Mouse (Mus musculus): ENCODE measurements at regions not wholly inside any gene's neighbourhood (a gene's known extent, or its start where the extent isn't known, plus 50 kb on each side); places are given as distances from the start of the nearest gene placed in this dataset.

DNA sequence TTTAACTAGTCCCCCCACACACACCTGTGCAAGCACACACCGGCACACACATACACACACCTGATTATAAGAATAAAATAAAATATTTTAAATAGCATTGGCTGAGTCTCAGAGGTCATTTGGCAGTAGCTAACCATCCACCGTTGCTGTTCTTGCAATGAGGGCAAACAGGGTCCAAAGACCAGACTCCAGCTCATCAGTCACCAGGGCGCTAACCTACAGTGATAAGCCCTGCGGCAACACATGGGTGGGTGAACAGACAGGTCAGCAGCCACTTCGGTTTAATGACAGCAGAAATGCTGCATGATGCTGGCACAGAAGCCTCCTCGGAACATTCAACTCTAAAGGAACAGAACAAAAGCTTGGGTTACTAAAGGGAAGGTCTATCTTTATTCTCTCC, 54.9 kb downstream of the Tas2r134 start:
- no peak overlapping the region for H3K4me2 ChIP-seq (ENCODE audit: low read depth)
- H3K27ac ChIP-seq (ENCODE audit: low read depth, low read length): no peak overlapping the region
- H3K4me3 ChIP-seq (ENCODE audit: low read depth, low read length): no peak overlapping the region
- no peak for ATAC-seq
- H3K4me1 ChIP-seq (ENCODE audit: insufficient read depth): no peaks in the 10 kb centered on the region
- no peaks in the 10 kb centered on the region for H3K36me3 ChIP-seq (ENCODE audit: insufficient read depth)
- DNase-seq: no peak
- 76% methylated on average over 6 of the region's 6 CpGs for WGBS
- H3K9ac ChIP-seq: no peak overlapping the region
- no peak for TF ChIP-seq CTCF (IDR thresholded peaks at IDR 0.05; ENCODE audit: low read depth)
- no peaks in the 10 kb centered on the region for H3K27me3 ChIP-seq (ENCODE audit: insufficient read depth, low read length)
- H3K9me3 ChIP-seq (ENCODE audit: low read length): no peaks in the 10 kb centered on the region

DNA sequence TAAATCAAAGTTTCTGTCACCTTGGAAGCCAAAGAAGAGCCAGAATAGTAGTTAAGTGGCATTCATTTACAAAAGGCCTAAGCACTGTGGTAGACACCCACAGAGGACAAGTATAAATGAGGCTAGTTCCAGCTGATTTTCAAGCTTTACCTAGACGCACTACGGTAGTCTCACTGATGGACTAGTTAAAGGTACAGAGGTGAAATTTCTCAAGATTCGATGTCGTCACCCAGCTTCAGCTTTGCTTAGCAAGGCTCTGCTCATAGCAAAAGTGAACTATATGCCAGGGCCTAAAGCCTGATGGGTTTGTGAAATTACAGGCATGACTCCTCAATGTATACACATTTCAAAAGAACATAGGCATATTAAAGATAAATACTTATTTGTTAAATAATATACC, 55.4 kb downstream of the Tas2r134 start:
- 76% methylated on average over 4 of the region's 4 CpGs for WGBS
- Histone ChIP-seq H3K4me1 (ENCODE audit: insufficient read depth) (no peaks in the 10 kb centered on the region), H3K27me3 (ENCODE audit: insufficient read depth, low read length) (no peaks in the 10 kb centered on the region), H3K4me3 (ENCODE audit: low read depth, low read length) (no peak overlapping the region), H3K9me3 (ENCODE audit: low read length) (no peaks in the 10 kb centered on the region), H3K36me3 (ENCODE audit: insufficient read depth) (no peaks in the 10 kb centered on the region), H3K4me2 (ENCODE audit: low read depth) (no peak overlapping the region), H3K9ac (no peak overlapping the region), H3K27ac (ENCODE audit: low read depth, low read length) (no peak overlapping the region)
- no peak for DNase-seq
- no peak for TF ChIP-seq CTCF (IDR thresholded peaks at IDR 0.05; ENCODE audit: low read depth)
- no peak for ATAC-seq

DNA sequence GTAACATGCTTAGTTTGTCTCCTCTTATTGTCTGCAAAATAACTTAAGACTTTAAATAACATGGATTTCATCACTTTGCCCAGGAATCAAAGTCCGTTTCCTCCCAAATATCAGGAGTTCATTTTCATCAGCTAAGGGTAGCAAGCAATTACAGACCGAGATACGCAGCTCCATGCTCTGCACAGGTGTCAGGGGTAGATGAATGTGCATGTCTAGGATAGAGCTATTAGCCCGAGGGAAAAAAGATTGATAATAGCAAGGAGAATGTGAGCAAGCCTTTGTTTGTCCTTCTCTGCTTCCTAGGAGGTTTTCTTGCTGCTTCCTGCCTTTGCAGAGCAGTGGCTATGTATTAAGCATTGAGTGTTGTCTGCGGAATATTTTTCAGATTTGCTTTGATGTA, 77.8 kb downstream of the Tas2r134 start:
- Histone ChIP-seq H3K4me3 (ENCODE audit: low read depth, low read length) (no peak overlapping the region), H3K4me1 (ENCODE audit: insufficient read depth) (no peaks in the 10 kb centered on the region), H3K9me3 (ENCODE audit: low read length) (no peaks in the 10 kb centered on the region), H3K4me2 (ENCODE audit: low read depth) (no peak overlapping the region), H3K9ac (no peak overlapping the region), H3K27ac (ENCODE audit: low read depth, low read length) (no peak overlapping the region), H3K27me3 (ENCODE audit: insufficient read depth, low read length) (no peaks in the 10 kb centered on the region), H3K36me3 (ENCODE audit: insufficient read depth) (no peaks in the 10 kb centered on the region)
- ATAC-seq (no peak), DNase-seq (no peak)
- 75% methylated on average over 5 of the region's 5 CpGs for WGBS
- no peak for TF ChIP-seq CTCF (IDR thresholded peaks at IDR 0.05; ENCODE audit: low read depth)

DNA sequence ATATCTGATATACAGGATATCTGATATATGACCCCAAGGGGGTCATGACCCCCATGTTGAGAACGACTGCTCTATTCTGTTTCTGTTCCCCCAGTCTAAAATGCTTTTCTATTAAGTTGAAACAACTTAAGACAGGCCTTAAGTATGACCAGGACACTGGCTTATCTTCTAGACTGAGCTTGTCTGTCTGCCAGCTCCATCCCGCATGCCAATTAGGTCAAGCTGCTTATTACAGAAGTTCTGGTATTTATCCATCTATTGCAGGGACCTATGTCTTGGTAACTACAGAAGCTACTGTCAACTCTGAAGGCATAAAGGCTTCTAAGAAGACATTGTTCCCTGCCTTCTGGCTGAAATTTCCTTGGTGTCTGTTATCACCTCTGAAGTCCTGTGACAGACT, 81.4 kb downstream of the Tas2r134 start:
- H3K4me1 ChIP-seq (ENCODE audit: insufficient read depth): no peaks in the 10 kb centered on the region
- DNase-seq (no peak), ATAC-seq (no peak)
- no peak overlapping the region for H3K4me2 ChIP-seq (ENCODE audit: low read depth)
- H3K27me3 ChIP-seq (ENCODE audit: insufficient read depth, low read length): no peaks in the 10 kb centered on the region
- no peak for TF ChIP-seq CTCF (IDR thresholded peaks at IDR 0.05; ENCODE audit: low read depth)
- no peaks in the 10 kb centered on the region for H3K9me3 ChIP-seq (ENCODE audit: low read length)
- no peaks in the 10 kb centered on the region for H3K36me3 ChIP-seq (ENCODE audit: insufficient read depth)
- H3K4me3 ChIP-seq (ENCODE audit: low read depth, low read length): no peak overlapping the region
- 88% methylated on average over 2 of the region's 2 CpGs for WGBS
- no peak overlapping the region for H3K27ac ChIP-seq (ENCODE audit: low read depth, low read length)
- H3K9ac ChIP-seq: no peak overlapping the region

DNA sequence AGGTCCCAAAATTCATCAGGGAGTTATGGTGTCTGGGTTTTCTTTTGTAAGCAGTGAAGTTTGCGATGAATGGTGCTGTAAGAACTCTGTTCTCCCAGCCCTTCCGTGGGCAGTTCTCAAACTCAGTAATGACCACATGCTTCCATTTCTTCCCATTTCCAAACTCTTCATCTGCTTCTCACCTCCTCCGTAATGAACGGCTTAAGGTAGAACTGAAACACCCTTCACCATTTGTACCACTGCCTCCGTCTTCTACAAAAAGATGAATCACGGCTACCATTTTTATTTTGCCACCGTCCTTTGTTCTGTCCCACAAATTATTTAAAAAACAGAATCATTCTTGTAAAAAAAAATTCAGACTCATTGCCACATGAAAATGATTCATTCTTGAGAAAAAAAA, 85.3 kb downstream of the Tas2r134 start:
- 92% methylated on average over 7 of the region's 7 CpGs for WGBS
- Histone ChIP-seq H3K4me2 (ENCODE audit: low read depth) (no peak overlapping the region), H3K27ac (ENCODE audit: low read depth, low read length) (no peak overlapping the region), H3K36me3 (ENCODE audit: insufficient read depth) (no peaks in the 10 kb centered on the region), H3K4me3 (ENCODE audit: low read depth, low read length) (no peak overlapping the region), H3K9me3 (ENCODE audit: low read length) (no peaks in the 10 kb centered on the region), H3K4me1 (ENCODE audit: insufficient read depth) (no peaks in the 10 kb centered on the region), H3K9ac (no peak overlapping the region), H3K27me3 (ENCODE audit: insufficient read depth, low read length) (no peaks in the 10 kb centered on the region)
- no peak for TF ChIP-seq CTCF (IDR thresholded peaks at IDR 0.05; ENCODE audit: low read depth)
- no peak for ATAC-seq
- no peak for DNase-seq

DNA sequence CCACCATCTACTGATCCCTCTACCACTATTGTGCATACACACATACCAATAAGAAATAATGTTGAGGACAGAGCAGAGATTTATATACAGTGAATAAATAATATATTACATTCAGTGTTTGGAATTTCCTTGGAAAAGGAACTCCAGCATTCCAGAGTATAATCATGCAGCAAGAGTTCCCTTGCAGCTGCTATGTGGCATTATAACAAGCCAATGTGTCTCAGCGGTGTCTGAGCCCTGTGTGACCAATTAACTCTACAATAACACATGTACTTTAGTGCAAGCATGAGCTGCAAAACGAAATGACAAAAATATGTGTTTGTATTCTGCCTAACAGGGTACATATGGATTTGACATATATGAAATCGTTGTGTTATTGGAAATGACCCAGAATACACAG, 103.5 kb downstream of the Tas2r134 start:
- 60% methylated on average over 3 of the region's 3 CpGs for WGBS
- no peaks in the 10 kb centered on the region for H3K36me3 ChIP-seq (ENCODE audit: insufficient read depth)
- H3K4me3 ChIP-seq (ENCODE audit: low read depth, low read length): no peak overlapping the region
- TF ChIP-seq CTCF (IDR thresholded peaks at IDR 0.05; ENCODE audit: low read depth): no peak
- H3K27ac ChIP-seq (ENCODE audit: low read depth, low read length): no peak overlapping the region
- no peaks in the 10 kb centered on the region for H3K4me1 ChIP-seq (ENCODE audit: insufficient read depth)
- no peaks in the 10 kb centered on the region for H3K27me3 ChIP-seq (ENCODE audit: insufficient read depth, low read length)
- DNase-seq (no peak), ATAC-seq (no peak)
- no peaks in the 10 kb centered on the region for H3K9me3 ChIP-seq (ENCODE audit: low read length)
- no peak overlapping the region for H3K4me2 ChIP-seq (ENCODE audit: low read depth)
- H3K9ac ChIP-seq: no peak overlapping the region

DNA sequence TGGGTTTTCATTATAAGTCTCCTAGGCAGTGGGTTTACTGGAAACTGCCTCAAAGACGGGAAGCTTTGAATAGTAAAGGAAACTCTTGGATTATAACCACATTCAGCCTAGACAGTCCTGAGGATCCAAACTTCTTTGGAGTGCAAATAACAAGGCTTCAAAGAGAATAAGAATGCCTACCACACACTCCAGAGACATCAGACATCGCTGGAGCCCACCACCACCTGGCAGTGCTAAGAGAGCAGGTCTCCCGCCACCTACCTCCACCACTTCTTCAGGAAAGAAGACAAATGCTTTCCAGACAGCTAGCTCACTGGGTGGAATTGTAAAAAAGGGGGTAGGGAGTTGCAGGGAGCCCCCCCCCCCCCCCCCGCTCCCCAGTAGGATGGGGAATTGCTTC, 104.4 kb downstream of the Tas2r134 start:
- Histone ChIP-seq H3K36me3 (ENCODE audit: insufficient read depth) (no peaks in the 10 kb centered on the region), H3K9me3 (ENCODE audit: low read length) (no peaks in the 10 kb centered on the region), H3K4me2 (ENCODE audit: low read depth) (no peak overlapping the region), H3K4me3 (ENCODE audit: low read depth, low read length) (no peak overlapping the region), H3K4me1 (ENCODE audit: insufficient read depth) (no peaks in the 10 kb centered on the region), H3K9ac (no peak overlapping the region), H3K27me3 (ENCODE audit: insufficient read depth, low read length) (no peaks in the 10 kb centered on the region), H3K27ac (ENCODE audit: low read depth, low read length) (no peak overlapping the region)
- 44% methylated on average over 4 of the region's 4 CpGs for WGBS
- ATAC-seq (no peak), DNase-seq (no peak)
- TF ChIP-seq CTCF (IDR thresholded peaks at IDR 0.05; ENCODE audit: low read depth): no peak

DNA sequence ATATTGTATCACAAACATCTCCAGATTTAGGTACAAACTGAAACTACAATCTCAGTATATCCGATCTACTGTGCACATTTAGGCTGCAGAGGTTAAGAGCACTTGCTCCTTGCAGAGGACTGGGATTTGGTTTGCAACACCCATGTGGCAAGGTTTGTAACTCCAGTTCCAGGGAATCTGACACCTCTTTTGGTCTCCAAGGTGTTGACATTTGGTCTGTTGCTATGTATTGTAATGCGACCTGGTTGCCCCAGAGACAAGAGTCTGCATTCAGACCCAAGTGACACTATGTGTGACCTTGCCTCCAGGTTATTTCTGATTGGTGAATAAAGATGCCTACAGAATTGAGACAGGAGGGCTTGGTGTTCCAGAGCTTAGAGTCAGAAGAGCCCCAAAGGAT, 105.0 kb downstream of the Tas2r134 start:
- Histone ChIP-seq H3K4me1 (ENCODE audit: insufficient read depth) (no peaks in the 10 kb centered on the region), H3K27ac (ENCODE audit: low read depth, low read length) (no peak overlapping the region), H3K27me3 (ENCODE audit: insufficient read depth, low read length) (no peaks in the 10 kb centered on the region), H3K36me3 (ENCODE audit: insufficient read depth) (no peaks in the 10 kb centered on the region), H3K4me2 (ENCODE audit: low read depth) (no peak overlapping the region), H3K9ac (no peak overlapping the region), H3K4me3 (ENCODE audit: low read depth, low read length) (no peak overlapping the region), H3K9me3 (ENCODE audit: low read length) (no peaks in the 10 kb centered on the region)
- no peak for TF ChIP-seq CTCF (IDR thresholded peaks at IDR 0.05; ENCODE audit: low read depth)
- no peak for DNase-seq
- ATAC-seq: no peak
- 55% methylated on average over 2 of the region's 2 CpGs for WGBS

Data from forebrain, postnatal 0 days (tissue).